Mouse (Mus musculus): Measurements from ENCODE around the gene Slitrk6.

The Slitrk6 gene

DNA sequence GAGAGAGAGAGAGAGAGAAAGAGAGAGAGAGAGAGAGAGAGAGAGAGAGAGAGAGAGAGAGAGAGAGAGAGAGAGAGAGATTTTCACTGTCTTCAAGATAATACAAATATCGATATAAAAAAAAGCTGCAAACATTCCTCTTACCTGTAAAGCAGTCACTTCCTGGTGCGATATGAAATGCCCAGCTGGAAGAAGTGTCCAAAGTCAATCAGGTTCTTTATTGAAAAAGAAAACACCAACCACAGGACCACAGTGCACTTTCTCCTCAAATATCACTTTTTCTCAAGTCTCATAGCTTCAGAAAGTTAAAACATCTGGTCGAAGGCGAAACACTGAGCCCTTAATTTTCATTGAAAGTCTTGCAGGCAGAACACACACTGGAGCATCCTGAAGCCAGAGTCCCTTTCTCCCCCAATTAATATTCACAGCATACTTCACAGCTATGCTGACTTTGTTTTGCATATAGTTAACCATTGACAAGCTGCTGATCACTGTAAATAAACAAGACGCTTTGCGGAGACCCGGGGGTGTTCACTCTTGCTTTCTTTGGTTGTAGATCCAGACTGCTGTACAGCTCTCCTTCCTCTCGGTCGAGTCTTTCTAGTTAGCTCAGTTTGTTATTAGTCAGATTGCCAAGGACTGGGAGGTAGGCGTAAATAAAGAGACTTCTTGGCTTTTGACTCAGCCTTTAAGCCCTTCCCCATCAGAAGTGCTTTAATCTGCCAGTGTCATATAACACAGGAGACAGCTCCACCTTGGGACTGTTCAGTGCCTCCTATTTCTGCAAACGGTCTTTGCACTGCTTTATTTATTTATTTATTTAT is at the start of gene Slitrk6:
Gene Slitrk6, minus strand, starts transcription at position 666 of the 824 bp plus-strand sequence.
- peak; percentile 7 to 18 for DNase-seq (ENCODE audit: low spot score in 2 of 2)

DNA sequence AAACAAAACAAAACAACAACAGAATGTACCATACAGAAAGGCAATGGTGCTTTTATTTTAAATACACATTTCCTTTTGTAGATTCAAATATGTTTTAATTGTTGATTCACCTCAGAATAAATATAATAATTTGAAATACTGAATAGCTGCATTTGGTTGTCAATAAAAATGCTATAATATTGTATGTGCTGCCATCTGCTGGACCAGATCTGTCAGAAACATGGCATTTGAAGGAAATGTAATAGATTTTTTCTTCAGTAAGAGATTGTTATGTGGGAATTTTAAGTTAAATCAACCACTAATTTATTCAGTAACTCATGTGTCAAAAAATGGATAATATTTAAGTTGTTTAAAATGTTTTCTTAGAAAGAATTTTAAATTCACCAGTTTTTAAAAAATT is 22.6 kb upstream of the Slitrk6 start:
- DNase-seq (ENCODE audit: low spot score in 2 of 2), result no peak

DNA sequence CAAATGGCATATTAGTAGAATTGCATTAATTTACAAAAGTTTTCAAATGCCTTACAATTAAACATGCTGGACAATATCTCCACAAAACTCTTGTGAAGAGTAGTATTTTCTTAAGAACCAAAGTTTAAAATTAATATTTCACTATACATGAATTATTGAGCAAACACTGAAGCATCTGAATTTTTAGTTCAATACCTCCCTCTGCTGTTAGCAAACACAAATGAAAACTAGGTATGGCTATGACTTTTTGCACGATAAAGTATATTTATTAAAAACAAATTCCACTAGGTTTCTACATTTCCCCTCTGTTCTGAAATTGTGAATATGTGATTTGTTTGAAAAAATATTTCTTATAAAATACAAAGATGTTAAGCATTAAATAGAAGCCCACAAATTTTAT is 15.7 kb upstream of the Slitrk6 start:
- DNase-seq (ENCODE audit: low spot score in 2 of 2), result no peak

DNA sequence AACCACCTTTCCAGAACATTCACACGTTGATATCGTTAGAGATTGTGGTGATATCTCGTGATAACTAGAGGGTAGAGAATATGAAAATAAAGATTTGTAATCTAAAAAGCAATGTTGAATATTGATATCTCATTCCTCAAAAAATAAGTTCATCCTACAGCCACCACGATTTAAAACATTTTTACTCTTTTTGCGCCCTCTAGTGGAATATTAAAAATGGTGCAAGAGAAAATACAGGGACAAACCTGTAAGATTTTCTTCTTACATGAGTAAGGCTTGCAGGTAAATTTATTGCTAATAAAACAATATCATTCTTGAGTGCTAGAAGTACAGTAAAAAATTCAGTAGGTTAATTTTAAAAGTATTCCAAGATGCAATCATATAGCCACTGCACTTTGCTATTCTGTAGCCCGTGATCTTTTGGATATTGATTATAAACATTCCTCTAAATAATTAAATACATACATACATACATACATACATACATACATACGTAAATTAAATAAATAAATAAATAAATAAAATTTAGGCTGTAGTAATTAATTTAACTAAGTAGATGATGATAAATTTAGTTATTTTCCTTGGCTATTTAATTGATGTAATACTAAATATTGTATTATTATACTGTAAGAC is 7.8 kb upstream of the Slitrk6 start:
- DNase-seq (ENCODE audit: low spot score in 2 of 2), result no peak

DNA sequence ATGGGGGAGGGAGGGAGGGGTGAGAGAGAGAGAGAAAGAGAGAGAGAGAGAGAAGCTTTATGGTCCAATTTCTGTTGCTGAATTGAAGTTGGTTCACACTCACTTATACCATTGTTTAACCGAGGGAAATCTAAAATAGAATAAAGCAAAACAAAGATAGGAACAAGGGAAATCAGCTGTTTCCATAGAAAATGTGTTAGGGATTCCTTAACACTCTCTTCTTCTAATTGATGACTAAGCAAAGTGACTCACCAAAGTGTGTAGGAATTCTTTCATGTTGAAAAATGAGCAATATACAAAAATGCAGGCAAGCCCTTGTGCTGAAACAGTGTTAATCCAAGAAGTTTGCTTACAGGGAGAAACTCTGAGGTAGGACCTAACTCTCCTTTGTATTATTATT is 6.0 kb upstream of the Slitrk6 start:
- DNase-seq (ENCODE audit: low spot score in 2 of 2), result no peak

DNA sequence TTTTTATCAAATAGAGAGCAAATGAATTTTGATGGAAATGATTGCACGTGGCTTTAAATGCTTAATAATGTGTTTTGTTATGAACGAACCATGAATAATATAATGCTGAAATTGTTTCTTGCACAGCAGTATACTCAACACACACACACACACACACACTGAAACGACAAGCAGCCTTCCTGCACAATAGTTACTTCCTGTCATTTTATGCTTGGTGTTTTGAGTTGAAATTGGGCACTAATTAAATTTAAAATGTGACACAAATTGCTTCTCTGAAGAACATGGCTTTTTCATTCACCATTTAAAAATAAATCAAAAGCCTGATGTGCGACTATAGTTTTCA is 330 bp upstream of the Slitrk6 start:
- DNase-seq (ENCODE audit: low spot score in 2 of 2), result no peak

DNA sequence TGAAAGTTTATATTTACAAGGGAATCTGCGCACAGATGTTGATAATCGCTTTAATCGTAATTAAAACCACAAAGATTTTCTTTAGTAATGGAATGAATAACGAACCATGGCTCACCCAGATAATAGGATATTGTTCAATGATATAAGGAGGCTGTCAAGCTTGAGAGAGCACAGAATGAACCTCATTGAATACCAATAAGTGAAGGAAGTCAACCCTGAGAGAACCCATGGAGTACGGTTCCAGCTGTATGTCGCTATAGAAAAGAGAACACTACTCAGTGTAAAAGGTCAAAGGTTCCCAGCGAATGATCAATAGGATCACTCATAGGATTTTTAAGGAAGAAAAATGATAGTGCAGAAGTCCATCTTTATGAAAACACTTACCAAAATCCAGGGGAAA is 15.1 kb downstream of the Slitrk6 start:
- no peak for DNase-seq (ENCODE audit: low spot score in 2 of 2)

DNA sequence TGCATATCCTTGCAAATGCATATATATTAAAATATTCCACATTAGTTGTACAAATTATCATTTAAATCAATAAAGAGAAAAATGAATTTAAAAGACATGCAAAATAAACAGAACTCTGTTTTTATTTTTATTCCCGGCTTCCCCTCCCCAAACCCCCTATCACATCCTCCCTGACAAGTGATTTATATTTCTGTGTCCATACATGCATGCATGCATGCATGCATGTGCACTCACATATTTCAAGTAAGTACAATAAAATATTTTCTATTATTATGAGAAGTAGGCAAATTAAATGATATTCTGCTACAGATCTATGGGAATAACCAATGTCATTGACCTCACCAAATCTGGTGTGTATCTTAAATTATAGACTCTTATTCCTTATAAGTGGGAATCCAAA is 15.6 kb downstream of the Slitrk6 start:
- no peak for DNase-seq (ENCODE audit: low spot score in 2 of 2)

DNA sequence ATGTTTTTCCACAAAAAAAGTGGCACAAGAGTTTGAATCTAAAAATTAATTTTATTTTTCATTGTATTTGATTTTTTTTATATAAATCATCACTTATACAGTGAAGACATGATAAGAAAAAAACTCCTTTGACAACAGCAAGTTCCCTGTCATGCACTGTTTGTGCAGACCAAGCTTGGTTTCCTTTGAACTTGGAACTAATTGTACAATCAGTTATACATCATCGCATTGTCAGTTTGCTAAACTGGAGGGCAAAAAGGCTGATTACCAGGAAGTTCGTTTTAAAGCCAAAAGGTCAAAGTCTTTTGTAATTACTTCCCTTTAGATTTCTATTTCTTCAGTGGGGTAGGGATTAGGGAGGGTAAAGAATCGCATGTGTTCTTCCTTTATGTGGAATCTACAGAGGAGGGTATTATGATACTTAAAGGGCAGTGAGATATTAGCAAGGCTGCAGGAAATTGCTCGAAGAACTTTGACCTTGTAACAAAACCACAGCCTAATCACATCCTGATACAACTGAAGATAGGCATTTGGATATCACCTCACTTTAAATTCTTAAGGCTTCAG is 26.5 kb downstream of the Slitrk6 start:
- no peak for DNase-seq (ENCODE audit: low spot score in 2 of 2)

DNA sequence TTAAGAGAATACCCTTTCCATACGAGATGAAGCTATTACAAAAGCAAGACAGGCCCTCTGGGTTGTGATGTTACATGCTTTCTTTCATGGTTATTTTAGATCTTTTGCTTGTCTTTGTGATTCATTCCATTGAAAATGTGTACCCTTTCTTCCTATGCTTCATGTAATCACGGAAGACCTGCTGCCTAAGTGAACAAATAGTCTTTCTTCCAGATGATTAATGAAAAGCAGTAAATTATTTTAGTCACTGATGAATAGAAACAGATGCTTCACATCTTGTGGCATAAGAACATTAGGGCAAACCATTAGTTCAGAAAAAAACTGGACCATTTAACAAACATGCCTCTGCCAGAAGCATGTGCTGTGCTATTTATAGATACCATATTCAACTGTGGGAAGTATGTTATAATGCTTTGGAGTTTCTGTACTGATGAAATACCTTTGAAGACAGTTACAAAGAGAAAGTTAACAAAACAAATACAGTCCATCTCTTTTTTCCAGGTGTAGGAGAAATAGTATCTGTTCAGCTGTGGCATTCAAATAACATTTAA is 30.8 kb downstream of the Slitrk6 start:
- DNase-seq (ENCODE audit: low spot score in 2 of 2), result no peak

Data from urinary bladder, postnatal 36 days (tissue).